Mouse (Mus musculus) limb, embryonic 11.5 days (tissue): ENCODE results near the gene Hif3a. TPM values are rescaled to one million over a fixed set of nuclear protein-coding genes. Genes with fewer than 3 reads are reported as not detected.
A peak's percentile ranks its signal among the peaks of the same experiment; 100 is the strongest.

ENCODE experiments used
- ATAC-seq: fragments of 200-750 bp; cut with Nextera tagmentation; 2 replicates; pipeline ENCODE4 v1.8.0; 2017; ENCODE audit warnings: low read depth; ENCODE audit not compliant: insufficient number of reproducible peaks, low FRiP score, low TSS enrichment
- DNase-seq: peaks from one replicate; pipeline ENCODE4 v3.0.0-alpha.2; 2015; ENCODE audit warnings: low spot score
- H3K27ac ChIP-seq: fragments of 300-500 bp; sonication (generic); replicated peaks from 2 replicates; pipeline ENCODE4 v1.5.1; 2014; ENCODE audit warnings: low read depth, mild to moderate bottlenecking, low read length
- H3K27me3 ChIP-seq: fragments of 300-500 bp; sonication (generic); 2 replicates; pipeline ENCODE4 v1.6.1; 2014; ENCODE audit warnings: mild to moderate bottlenecking, low read length, mixed read lengths; ENCODE audit not compliant: control insufficient read depth, insufficient read depth
- H3K36me3 ChIP-seq: fragments of 300-500 bp; sonication (generic); 2 replicates; pipeline ENCODE4 v1.6.1; 2014; ENCODE audit warnings: mild to moderate bottlenecking, low read length, moderate library complexity, mixed read lengths; ENCODE audit not compliant: control insufficient read depth, insufficient read depth
- H3K4me1 ChIP-seq: fragments of 300-500 bp; sonication (generic); 2 replicates; pipeline ENCODE4 v1.6.1; 2014; ENCODE audit warnings: low read length, mixed read lengths; ENCODE audit not compliant: control insufficient read depth, insufficient read depth
- H3K4me2 ChIP-seq: fragments of 300-500 bp; sonication (generic); 2 replicates; pipeline ENCODE4 v1.6.1; 2014; ENCODE audit warnings: low read depth, mild to moderate bottlenecking, moderate library complexity; ENCODE audit not compliant: severe bottlenecking
- H3K4me3 ChIP-seq: fragments of 300-500 bp; sonication (generic); 2 replicates; pipeline ENCODE4 v1.5.1; 2014; ENCODE audit warnings: low read depth, low read length
- H3K9ac ChIP-seq: fragments of 300-500 bp; sonication (generic); 2 replicates; pipeline ENCODE4 v1.6.1; 2014; ENCODE audit warnings: mild to moderate bottlenecking, low read length
- H3K9me3 ChIP-seq: fragments of 300-500 bp; sonication (generic); 2 replicates; pipeline ENCODE4 v1.6.1; 2016; ENCODE audit warnings: low read length; ENCODE audit not compliant: control insufficient read depth
- WGBS: fragments of 180-500 bp; shearing (Covaris S2); extraction: QIAGEN DNeasy Blood & Tissue Kit; methylation state at CpG from one replicate; pipeline ENCODE4 v1.1.7; 2014; 5-methylcytosine and 5-hydroxymethylcytosine counted together
- polyA plus RNA-seq: library from polyadenylated mRNA; unstranded; fragments of >200 nt; fragmentation: Nextera tagmentation; extraction: Ambion mirVana; gene quantifications from 2 replicates; pipeline ENCODE4 v1.2.1, GENCODE M21; 2014

Hif3a gene
- polyA plus RNA-seq, 1 experiment from 2014 or later, result 9.6 TPM

GRCm38 (mm10) chr7:16987541-16988149, 74.6 kb downstream of the Hif3a start:
- ATAC-seq (no peak), DNase-seq (no peak)
- WGBS, result 51% methylated on average over 7 of the region's 7 CpGs
- Histone ChIP-seq H3K9ac (no peak overlapping the region), H3K36me3 (no peaks in the 10 kb centered on the region), H3K27ac (no peak overlapping the region), H3K9me3 (no peaks in the 10 kb centered on the region; the same call in 1 of the 2 replicates), H3K4me3 (no peak overlapping the region), H3K27me3 (no peaks in the 10 kb centered on the region), H3K4me2 (no peak overlapping the region), H3K4me1 (peaks cover 28% of the 10 kb centered on the region)

DNA sequence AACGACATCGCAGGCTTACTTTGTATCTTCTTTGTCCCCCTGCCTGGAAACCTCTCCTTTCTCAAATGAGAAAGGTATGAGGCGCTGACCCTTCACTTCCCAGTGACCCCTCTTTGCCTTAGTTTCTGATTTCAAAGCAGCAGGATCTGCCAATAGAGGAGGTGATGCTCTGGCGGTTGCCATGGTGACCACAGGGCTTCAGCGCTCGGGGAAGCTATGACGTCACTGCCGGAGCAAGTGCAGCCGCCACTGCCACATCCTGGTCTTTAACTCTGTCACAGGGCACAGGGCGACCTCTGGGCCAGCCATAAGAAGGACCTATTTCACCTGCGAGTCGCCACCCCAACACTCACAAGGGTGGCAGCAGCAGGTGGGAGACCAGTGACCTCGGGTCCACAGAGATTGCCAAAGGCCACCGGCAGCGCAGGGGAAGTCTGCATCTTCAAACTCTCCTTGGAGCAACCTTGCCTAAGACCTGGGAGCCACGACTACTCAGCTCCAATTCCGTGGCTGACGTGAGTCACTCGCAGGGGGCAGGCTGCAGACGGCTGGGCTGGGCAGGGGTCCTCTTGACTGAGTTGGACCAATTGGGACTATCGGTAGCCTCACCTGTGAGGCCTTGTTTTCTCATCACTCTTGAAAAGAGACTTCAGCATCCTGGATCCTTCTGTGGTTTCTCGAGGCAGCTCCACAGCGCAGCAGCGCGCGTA, 79.2 kb downstream of the Hif3a start, which contains the start of gene Gm42372:
Gene Gm42372 (plus strand): TSS at position 228 of the 710 bp plus-strand sequence.
- no peaks in the 10 kb centered on the region for H3K9me3 ChIP-seq
- ATAC-seq (peak; percentile 70; the same call in 1 of the 2 replicates), DNase-seq (peak; percentile 93)
- peak within 1 kb of the TSS; percentile 15; the same call in 1 of the 2 replicates for H3K27ac ChIP-seq
- H3K27me3 ChIP-seq, result no peaks in the 10 kb centered on the region
- H3K4me3 ChIP-seq, result peak within 1 kb of the TSS; percentile 31
- H3K36me3 ChIP-seq, result no peaks in the 10 kb centered on the region
- H3K9ac ChIP-seq, result 0 out of 2 replicates have a peak within 1 kb of the TSS, but pooled peaks have one; percentile 17
- WGBS, result 22% methylated on average over 26 of the region's 26 CpGs
- peak within 1 kb of the TSS; percentile 54 for H3K4me2 ChIP-seq
- peaks cover 28% of the 10 kb centered on the region for H3K4me1 ChIP-seq

Other genes starting within 250 kb of the Hif3a start
- 125 and 128 TPM in 2 replicates for gene Strn4, start 246.5 kb downstream of the Hif3a start, polyA plus RNA-seq
- 25.4 and 29.3 TPM in 2 replicates for gene Fkrp, start 245.7 kb downstream of the Hif3a start, polyA plus RNA-seq
- gene Prkd2, start 219.5 kb downstream of the Hif3a start, polyA plus RNA-seq, result 16.6 and 16.8 TPM in 2 replicates
- gene Dact3, start 187.1 kb downstream of the Hif3a start, polyA plus RNA-seq, result 14.6 and 15.7 TPM in 2 replicates
- 13.9 and 15.9 TPM in 2 replicates for gene Gng8, start 170.6 kb downstream of the Hif3a start, polyA plus RNA-seq
- 0.24 and 0.44 TPM in 2 replicates for gene Ptgir, start 155.9 kb downstream of the Hif3a start, polyA plus RNA-seq
- 176 and 201 TPM in 2 replicates for gene Calm3, start 138.3 kb downstream of the Hif3a start, polyA plus RNA-seq
- gene Pnmal2, start 117.7 kb downstream of the Hif3a start, polyA plus RNA-seq, result 4.8 TPM in 2 replicates
- gene Pnmal1, start 102.7 kb downstream of the Hif3a start, polyA plus RNA-seq, result 2.0 and 2.1 TPM in 2 replicates
- gene Gm42372, start 79.3 kb downstream of the Hif3a start, polyA plus RNA-seq, result 0.65 and 0.78 TPM in 2 replicates
- 26.4 and 33.5 TPM in 2 replicates for gene Ccdc8, start 69.7 kb downstream of the Hif3a start, polyA plus RNA-seq
- gene Ppp5c, start 34.5 kb downstream of the Hif3a start, polyA plus RNA-seq, result 134 and 140 TPM in 2 replicates
- gene Psg16, start 11.6 kb upstream of the Hif3a start, polyA plus RNA-seq, result 0.12 and 0.24 TPM in 2 replicates
- not detected in 2 replicates for gene Ceacam3, start 87.9 kb upstream of the Hif3a start, polyA plus RNA-seq
- gene Psg29, start 141.1 kb upstream of the Hif3a start, polyA plus RNA-seq, result not detected in 2 replicates